Mouse (Mus musculus) testis, postnatal 14 days (tissue): ENCODE measurements around the gene Fgfbp1.

ENCODE experiments used
- DNase-seq: peaks from one replicate; pipeline ENCODE4 v3.0.0; 2021; ENCODE audit warnings: low spot score

Gene Fgfbp1

GRCm38 (mm10) chr5:43981620-43982019 is at the start of gene Fgfbp1:
TSS of gene Fgfbp1 (minus strand) at chr5:43981779.
- no peak for DNase-seq

- no peak for DNase-seq
These were observed 16.9 kb upstream of the Fgfbp1 start for GRCm38 (mm10) chr5:43998295-43998989.

- no peak for DNase-seq
These were observed 16.0 kb upstream of the Fgfbp1 start for GRCm38 (mm10) chr5:43997626-43998025.

GRCm38 (mm10) chr5:43996162-43996561 is 14.6 kb upstream of the Fgfbp1 start:
- no peak for DNase-seq

- no peak for DNase-seq
These were observed 13.4 kb upstream of the Fgfbp1 start for GRCm38 (mm10) chr5:43994981-43995380.

- no peak for DNase-seq
These were observed 8.7 kb upstream of the Fgfbp1 start for GRCm38 (mm10) chr5:43990316-43990715.

GRCm38 (mm10) chr5:43989017-43989416 is 7.4 kb upstream of the Fgfbp1 start:
- DNase-seq, result no peak

GRCm38 (mm10) chr5:43986212-43986611 is 4.6 kb upstream of the Fgfbp1 start:
- DNase-seq, result no peak

GRCm38 (mm10) chr5:43982896-43983295 is 1.3 kb upstream of the Fgfbp1 start:
- DNase-seq, result no peak

GRCm38 (mm10) chr5:43980397-43980796 is 1.2 kb downstream of the Fgfbp1 start:
- no peak for DNase-seq

GRCm38 (mm10) chr5:43976821-43977561 is 4.6 kb downstream of the Fgfbp1 start:
- DNase-seq, result no peak

GRCm38 (mm10) chr5:43974166-43974565 is 7.4 kb downstream of the Fgfbp1 start:
- no peak for DNase-seq

GRCm38 (mm10) chr5:43971156-43971555 is 10.4 kb downstream of the Fgfbp1 start:
- DNase-seq, result no peak

- no peak for DNase-seq
These were observed 11.0 kb downstream of the Fgfbp1 start for GRCm38 (mm10) chr5:43970532-43970931.

- no peak for DNase-seq
These were observed 12.9 kb downstream of the Fgfbp1 start for GRCm38 (mm10) chr5:43968634-43969033.

- no peak for DNase-seq
These were observed 20.5 kb downstream of the Fgfbp1 start for GRCm38 (mm10) chr5:43961056-43961455.

GRCm38 (mm10) chr5:43959884-43960440 is 21.6 kb downstream of the Fgfbp1 start:
- no peak for DNase-seq

GRCm38 (mm10) chr5:43953241-43953640 is 28.3 kb downstream of the Fgfbp1 start:
- DNase-seq, result no peak

- no peak for DNase-seq
These were observed 32.8 kb downstream of the Fgfbp1 start for GRCm38 (mm10) chr5:43948748-43949275.

- peak; percentile 49 for DNase-seq
These were observed 33.4 kb downstream of the Fgfbp1 start for GRCm38 (mm10) chr5:43948111-43948743.

GRCm38 (mm10) chr5:43947330-43947977 is 34.1 kb downstream of the Fgfbp1 start:
- DNase-seq, result no peak

GRCm38 (mm10) chr5:43933269-43933668 is 48.3 kb downstream of the Fgfbp1 start:
- no peak for DNase-seq
